Mouse (Mus musculus): ENCODE measurements around the gene Fam19a5. TPM values are rescaled to one million over a fixed set of nuclear protein-coding genes. Genes with fewer than 3 reads are reported as not detected.
A peak's percentile ranks its signal among the peaks of the same experiment; 100 is the strongest.

The Fam19a5 gene
- polyA plus RNA-seq, 1 experiment: 98.1 TPM

GRCm38 (mm10) chr15:87659729-87660128, 115.6 kb downstream of the Fam19a5 start:
- no peak for DNase-seq (ENCODE audit: extremely low spot score in 1 of 2, low spot score in 1 of 2)

- DNase-seq (ENCODE audit: extremely low spot score in 1 of 2, low spot score in 1 of 2): peak; percentile 50 to 79
Observed at GRCm38 (mm10) chr15:87661954-87662353, 117.9 kb downstream of the Fam19a5 start.

GRCm38 (mm10) chr15:87666041-87666750, 122.1 kb downstream of the Fam19a5 start:
- DNase-seq (ENCODE audit: extremely low spot score in 1 of 2, low spot score in 1 of 2): no peak

GRCm38 (mm10) chr15:87667416-87667815, 123.3 kb downstream of the Fam19a5 start:
- DNase-seq (ENCODE audit: extremely low spot score in 1 of 2, low spot score in 1 of 2): peak in 1 of 2 experiments; percentile 31

- peak in 1 of 2 experiments; percentile 43 for DNase-seq (ENCODE audit: extremely low spot score in 1 of 2, low spot score in 1 of 2)
Observed at GRCm38 (mm10) chr15:87668112-87668511, 124.0 kb downstream of the Fam19a5 start.

GRCm38 (mm10) chr15:87671929-87672328, 127.8 kb downstream of the Fam19a5 start:
- DNase-seq (ENCODE audit: extremely low spot score in 1 of 2, low spot score in 1 of 2): no peak

- no peak for DNase-seq (ENCODE audit: extremely low spot score in 1 of 2, low spot score in 1 of 2)
Observed at GRCm38 (mm10) chr15:87678711-87679110, 134.6 kb downstream of the Fam19a5 start.

GRCm38 (mm10) chr15:87682410-87682809, 138.3 kb downstream of the Fam19a5 start:
- DNase-seq (ENCODE audit: extremely low spot score in 1 of 2, low spot score in 1 of 2): no peak

GRCm38 (mm10) chr15:87686415-87687040, 142.4 kb downstream of the Fam19a5 start:
- no peak for DNase-seq (ENCODE audit: extremely low spot score in 1 of 2, low spot score in 1 of 2)

- DNase-seq (ENCODE audit: extremely low spot score in 1 of 2, low spot score in 1 of 2): no peak
Observed at GRCm38 (mm10) chr15:87691271-87691955, 147.3 kb downstream of the Fam19a5 start.

GRCm38 (mm10) chr15:87691958-87692357, 147.9 kb downstream of the Fam19a5 start:
- DNase-seq (ENCODE audit: extremely low spot score in 1 of 2, low spot score in 1 of 2): no peak

GRCm38 (mm10) chr15:87692394-87692793, 148.3 kb downstream of the Fam19a5 start:
- DNase-seq (ENCODE audit: extremely low spot score in 1 of 2, low spot score in 1 of 2): no peak

- no peak for DNase-seq (ENCODE audit: extremely low spot score in 1 of 2, low spot score in 1 of 2)
Observed at GRCm38 (mm10) chr15:87692865-87693513, 148.9 kb downstream of the Fam19a5 start.

- peak in 1 of 2 experiments; percentile 31 for DNase-seq (ENCODE audit: extremely low spot score in 1 of 2, low spot score in 1 of 2)
Observed at GRCm38 (mm10) chr15:87697433-87697996, 153.4 kb downstream of the Fam19a5 start.

- peak in 1 of 2 experiments; percentile 25 for DNase-seq (ENCODE audit: extremely low spot score in 1 of 2, low spot score in 1 of 2)
Observed at GRCm38 (mm10) chr15:87698562-87699320, 154.6 kb downstream of the Fam19a5 start.

GRCm38 (mm10) chr15:87702821-87703220, 158.7 kb downstream of the Fam19a5 start:
- DNase-seq (ENCODE audit: extremely low spot score in 1 of 2, low spot score in 1 of 2): no peak

GRCm38 (mm10) chr15:87703334-87703733, 159.2 kb downstream of the Fam19a5 start:
- DNase-seq (ENCODE audit: extremely low spot score in 1 of 2, low spot score in 1 of 2): peak in 1 of 2 experiments; percentile 36

GRCm38 (mm10) chr15:87711790-87712189, 167.7 kb downstream of the Fam19a5 start:
- DNase-seq (ENCODE audit: extremely low spot score in 1 of 2, low spot score in 1 of 2): no peak

- no peak for DNase-seq (ENCODE audit: extremely low spot score in 1 of 2, low spot score in 1 of 2)
Observed at GRCm38 (mm10) chr15:87712221-87712620, 168.1 kb downstream of the Fam19a5 start.

Measured in frontal cortex, adult 2 months (tissue).